Comparison of ENCODE assay signal across 9 mouse cellular contexts in the genomic region with DNA sequence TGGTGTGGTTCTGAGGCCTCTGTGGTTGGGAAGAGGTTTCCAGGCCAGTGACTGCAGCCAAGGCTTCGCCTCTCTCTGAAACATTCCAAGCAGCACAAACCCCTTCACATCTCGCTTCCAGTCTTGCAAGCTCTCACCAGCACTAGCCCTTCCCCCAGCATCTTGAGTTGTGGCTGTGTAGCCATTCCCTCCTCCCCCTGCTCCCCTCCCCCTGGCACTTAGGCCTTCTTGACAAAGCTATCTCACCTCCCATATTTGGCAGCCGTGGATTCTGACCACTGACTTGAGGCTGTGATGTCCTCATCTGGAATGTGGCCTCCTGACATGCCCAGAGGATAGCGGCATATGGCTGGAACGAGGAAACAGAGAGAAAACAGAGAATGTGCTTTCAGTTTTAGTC. TPM values are rescaled to one million over a fixed set of nuclear protein-coding genes. Genes with fewer than 3 reads are reported as not detected.
DNase-seq lines count a peak whose midpoint lies in the region; ATAC-seq and TF ChIP-seq lines count a peak whose summit lies in the region.
"Had no signal": no experiment of that assay in that cellular context is flagged by ENCODE, and none has a peak within 500 bp of the region (broad histone marks: within the 10 kb centered on the region; RNA-seq: fewer than 3 reads in every experiment).

No protein-coding gene starts in this region.

- no peaks in the 10 kb centered on the region for H3K4me1 ChIP-seq in midbrain, embryonic 11.5 days (ENCODE audit: control insufficient read depth, insufficient read depth, low read length)
- H3K4me1 ChIP-seq in midbrain, embryonic 15.5 days = no peaks in the 10 kb centered on the region
- no peaks in the 10 kb centered on the region for H3K4me1 ChIP-seq in stomach, postnatal 0 days (replicated peaks; ENCODE audit: control insufficient read depth, insufficient read depth)
- no peaks in the 10 kb centered on the region for H3K4me1 ChIP-seq in midbrain, postnatal 0 days (ENCODE audit: insufficient read depth, low read length)

- H3K4me2 ChIP-seq in midbrain, embryonic 11.5 days = no peak overlapping the region
- H3K4me2 ChIP-seq in midbrain, embryonic 15.5 days = no peak overlapping the region
- no peak overlapping the region for H3K4me2 ChIP-seq in stomach, postnatal 0 days (replicated peaks; ENCODE audit: low read depth)
- H3K4me2 ChIP-seq in midbrain, postnatal 0 days (ENCODE audit: low read depth, low read length, poor library complexity, severe bottlenecking) = no peak overlapping the region

- TF ChIP-seq CTCF in stomach, postnatal 0 days (IDR thresholded peaks at IDR 0.05; ENCODE audit: low read depth) = no peak
- no peak for TF ChIP-seq CTCF in midbrain, postnatal 0 days (IDR thresholded peaks at IDR 0.05)

- no peak for ATAC-seq in midbrain, embryonic 11.5 days (ENCODE audit: low FRiP score)
- no peak for ATAC-seq in midbrain, embryonic 15.5 days (replicated peaks)
- ATAC-seq in stomach, postnatal 0 days (ENCODE audit: low FRiP score, low TSS enrichment) = no peak
- no peak for ATAC-seq in midbrain, postnatal 0 days (ENCODE audit: low FRiP score)

- H3K36me3 ChIP-seq in midbrain, embryonic 11.5 days (ENCODE audit: control insufficient read depth, insufficient read depth, low read length) = no peaks in the 10 kb centered on the region
- H3K36me3 ChIP-seq in midbrain, embryonic 15.5 days (replicated peaks) = no peaks in the 10 kb centered on the region
- 0 out of 2 replicates have a peak, but pooled peaks cover 3% of the 10 kb centered on the region for H3K36me3 ChIP-seq in stomach, postnatal 0 days (ENCODE audit: control insufficient read depth, insufficient read depth, low read length)
- H3K36me3 ChIP-seq in midbrain, postnatal 0 days (ENCODE audit: insufficient read depth, low read length) = no peaks in the 10 kb centered on the region

- no peak for TF ChIP-seq EP300 in stomach, postnatal 0 days (optimal IDR thresholded peaks at IDR 0.05)

- peak; percentile 82 for DNase-seq in midbrain, embryonic 11.5 days (ENCODE audit: low spot score, missing footprints)
- peak; percentile 47 to 59 for DNase-seq in heart, adult 9 months (ENCODE audit: low spot score in 2 of 2)
- peak; percentile 55 for DNase-seq in kidney, postnatal 14 days
- DNase-seq in stomach, postnatal 0 days (ENCODE audit: low spot score) = no peak
- no peak for DNase-seq in left cerebral cortex, adult 9 months (ENCODE audit: low spot score in 2 of 2)
- no peak for DNase-seq in adrenal gland, postnatal 25 days
- no peak for DNase-seq in midbrain, postnatal 0 days (ENCODE audit: low spot score)

- H3K9me3 ChIP-seq in midbrain, embryonic 11.5 days (ENCODE audit: control insufficient read depth, low read length) = no peaks in the 10 kb centered on the region
- H3K9me3 ChIP-seq in midbrain, embryonic 15.5 days = no peaks in the 10 kb centered on the region
- no peaks in the 10 kb centered on the region for H3K9me3 ChIP-seq in stomach, postnatal 0 days (ENCODE audit: control insufficient read depth, low read length)
- H3K9me3 ChIP-seq in midbrain, postnatal 0 days (ENCODE audit: low read length) = no peaks in the 10 kb centered on the region

- no peak overlapping the region for H3K9ac ChIP-seq in midbrain, embryonic 11.5 days (ENCODE audit: low read length)
- no peak overlapping the region for H3K9ac ChIP-seq in midbrain, embryonic 15.5 days
- H3K9ac ChIP-seq in stomach, postnatal 0 days (ENCODE audit: low read length) = no peak overlapping the region
- no peak overlapping the region for H3K9ac ChIP-seq in midbrain, postnatal 0 days (replicated peaks; ENCODE audit: low read length, poor library complexity, severe bottlenecking)

- H3K4me3 ChIP-seq in midbrain, embryonic 11.5 days (ENCODE audit: low read depth, low read length) = no peak overlapping the region
- H3K4me3 ChIP-seq in midbrain, embryonic 15.5 days = no peak overlapping the region
- H3K4me3 ChIP-seq in stomach, postnatal 0 days (ENCODE audit: low read depth, low read length) = no peak overlapping the region
- H3K4me3 ChIP-seq in midbrain, postnatal 0 days (ENCODE audit: low read depth, low read length) = no peak overlapping the region

- H3K27me3 ChIP-seq in midbrain, embryonic 11.5 days (ENCODE audit: control insufficient read depth, insufficient read depth, low read length) = no peaks in the 10 kb centered on the region
- no peaks in the 10 kb centered on the region for H3K27me3 ChIP-seq in midbrain, embryonic 15.5 days (replicated peaks)
- no peaks in the 10 kb centered on the region for H3K27me3 ChIP-seq in stomach, postnatal 0 days (ENCODE audit: control insufficient read depth, insufficient read depth, low read length)
- no peaks in the 10 kb centered on the region for H3K27me3 ChIP-seq in midbrain, postnatal 0 days (ENCODE audit: insufficient read depth, low read length)

- 67% methylated on average over 5 of the region's 5 CpGs for WGBS in midbrain, embryonic 11.5 days
- 84% methylated on average over 5 of the region's 5 CpGs for WGBS in midbrain, embryonic 15.5 days
- WGBS in stomach, postnatal 0 days = 55% methylated on average over 5 of the region's 5 CpGs
- WGBS in midbrain, postnatal 0 days = 67% methylated on average over 5 of the region's 5 CpGs

- no peak overlapping the region for H3K27ac ChIP-seq in midbrain, embryonic 11.5 days (ENCODE audit: low read depth, low read length)
- no peak overlapping the region for H3K27ac ChIP-seq in midbrain, embryonic 15.5 days
- peak overlapping the region; percentile 40 for H3K27ac ChIP-seq in stomach, postnatal 0 days (replicated peaks)
- H3K27ac ChIP-seq in midbrain, postnatal 0 days (ENCODE audit: low read depth, low read length) = no peak overlapping the region
- H3K27ac ChIP-seq: macrophage had no signal

RNA-seq across cellular contexts. Expression of gene Hsd17b7, which starts 37.5 kb away (rescaled TPM):
- 20.2 and 21.5 TPM in 2 replicates for polyA plus RNA-seq in midbrain, embryonic 11.5 days (2014; fragmentation: Nextera tagmentation; extraction: Ambion mirVana)
- 19.5 and 19.9 TPM in 2 replicates for polyA plus RNA-seq in midbrain, embryonic 15.5 days (2015; fragmentation: Nextera tagmentation; extraction: Ambion mirVana)
- polyA plus RNA-seq in stomach, postnatal 0 days (2015; fragmentation: Nextera tagmentation; extraction: Ambion mirVana) = 28.9 and 38.8 TPM in 2 replicates
- 136 and 150 TPM in 2 replicates for total RNA-seq in adrenal gland, postnatal 25 days (2021)
- 32.0 and 33.3 TPM in 2 replicates for total RNA-seq in midbrain, postnatal 0 days (2014; rRNA removed)
- 24.8 and 27.6 TPM in 2 replicates for polyA plus RNA-seq in midbrain, postnatal 0 days (2015; fragmentation: Nextera tagmentation; extraction: Ambion mirVana)

Comparison
In these comparisons a context has a peak if more than half of its experiments do, and no peak if none do; other contexts are left out.
1. DNase-seq: peak in midbrain, embryonic 11.5 days (single experiment), heart, adult 9 months (2 of 2) and kidney, postnatal 14 days (single experiment); none in stomach, postnatal 0 days (single experiment), left cerebral cortex, adult 9 months (0 of 2), adrenal gland, postnatal 25 days (single experiment) and midbrain, postnatal 0 days (single experiment).